Mouse (Mus musculus): ENCODE measurements around the gene Csrnp3. TPM values are rescaled to one million over a fixed set of nuclear protein-coding genes. Genes with fewer than 3 reads are reported as not detected.
A peak's percentile ranks its signal among the peaks of the same experiment; 100 is the strongest.

Gene Csrnp3
- polyA plus RNA-seq, 1 experiment from 2014 or later: 33.4 TPM

GRCm38 (mm10) chr2:66040611-66041010 lies 195.0 kb downstream of the Csrnp3 start:
- peaks cover 29% of the 10 kb centered on the region for H3K4me1 ChIP-seq (replicated peaks)
- no peak overlapping the region for H3K4me3 ChIP-seq
- H3K9me3 ChIP-seq: no peaks in the 10 kb centered on the region
- no peak overlapping the region for H3K4me2 ChIP-seq
- no peaks in the 10 kb centered on the region for H3K36me3 ChIP-seq
- H3K27me3 ChIP-seq: no peaks in the 10 kb centered on the region
- H3K9ac ChIP-seq: no peak overlapping the region
- ATAC-seq (ENCODE audit: low read depth): no peak
- no peak overlapping the region for H3K27ac ChIP-seq (replicated peaks)

- no peak for ATAC-seq (ENCODE audit: low read depth)
- H3K4me1 ChIP-seq (replicated peaks): peaks cover 29% of the 10 kb centered on the region
- H3K4me3 ChIP-seq: no peak overlapping the region
- peak overlapping the region; percentile 38 for H3K27ac ChIP-seq (replicated peaks)
- H3K27me3 ChIP-seq: no peaks in the 10 kb centered on the region
- WGBS: 75% methylated on average over 21 of the region's 21 CpGs
- H3K9ac ChIP-seq: no peak overlapping the region
- no peaks in the 10 kb centered on the region for H3K36me3 ChIP-seq
- H3K9me3 ChIP-seq: no peaks in the 10 kb centered on the region
- no peak overlapping the region for H3K4me2 ChIP-seq
Measured at GRCm38 (mm10) chr2:66041203-66041916, 195.8 kb downstream of the Csrnp3 start.

GRCm38 (mm10) chr2:66041917-66042419 lies 196.4 kb downstream of the Csrnp3 start:
- H3K4me3 ChIP-seq: no peak overlapping the region
- ATAC-seq (ENCODE audit: low read depth): peak; percentile 55
- no peak overlapping the region for H3K4me2 ChIP-seq
- peak overlapping the region; percentile 38; the same call in 1 of the 2 replicates for H3K27ac ChIP-seq (replicated peaks)
- H3K4me1 ChIP-seq (replicated peaks): peaks cover 29% of the 10 kb centered on the region
- no peaks in the 10 kb centered on the region for H3K36me3 ChIP-seq
- 56% methylated on average over 9 of the region's 9 CpGs for WGBS
- H3K9me3 ChIP-seq: no peaks in the 10 kb centered on the region
- no peak overlapping the region for H3K9ac ChIP-seq
- no peaks in the 10 kb centered on the region for H3K27me3 ChIP-seq

- peak overlapping the region; percentile 24; the same call in 1 of the 2 replicates for H3K4me2 ChIP-seq
- no peak overlapping the region for H3K4me3 ChIP-seq
- peak overlapping the region; percentile 80 for H3K27ac ChIP-seq (replicated peaks)
- ATAC-seq (ENCODE audit: low read depth): peak; percentile 90
- H3K27me3 ChIP-seq: no peaks in the 10 kb centered on the region
- 0 out of 2 replicates have a peak overlapping the region, but pooled peaks have one; percentile 31 for H3K9ac ChIP-seq
- peaks cover 29% of the 10 kb centered on the region for H3K4me1 ChIP-seq (replicated peaks)
- 27% methylated on average over 17 of the region's 17 CpGs for WGBS
- no peaks in the 10 kb centered on the region for H3K36me3 ChIP-seq
- no peaks in the 10 kb centered on the region for H3K9me3 ChIP-seq
Measured at GRCm38 (mm10) chr2:66043441-66044404, 198.2 kb downstream of the Csrnp3 start.

GRCm38 (mm10) chr2:66044405-66045089 lies 199.0 kb downstream of the Csrnp3 start:
- no peak overlapping the region for H3K4me3 ChIP-seq
- 0 out of 2 replicates have a peak, but pooled peaks have one; percentile 12 for ATAC-seq (ENCODE audit: low read depth)
- H3K9ac ChIP-seq: 0 out of 2 replicates have a peak overlapping the region, but pooled peaks have one; percentile 31
- H3K9me3 ChIP-seq: no peaks in the 10 kb centered on the region
- no peaks in the 10 kb centered on the region for H3K27me3 ChIP-seq
- H3K27ac ChIP-seq (replicated peaks): peak overlapping the region; percentile 80
- 78% methylated on average over 12 of the region's 12 CpGs for WGBS
- peaks cover 29% of the 10 kb centered on the region for H3K4me1 ChIP-seq (replicated peaks)
- no peaks in the 10 kb centered on the region for H3K36me3 ChIP-seq
- peak overlapping the region; percentile 24; the same call in 1 of the 2 replicates for H3K4me2 ChIP-seq

- H3K27me3 ChIP-seq: no peaks in the 10 kb centered on the region
- no peaks in the 10 kb centered on the region for H3K36me3 ChIP-seq
- H3K9me3 ChIP-seq: no peaks in the 10 kb centered on the region
- H3K9ac ChIP-seq: no peak overlapping the region
- no peak overlapping the region for H3K27ac ChIP-seq (replicated peaks)
- no peak for ATAC-seq (ENCODE audit: low read depth)
- H3K4me2 ChIP-seq: no peak overlapping the region
- no peak overlapping the region for H3K4me3 ChIP-seq
- H3K4me1 ChIP-seq (replicated peaks): no peaks in the 10 kb centered on the region
- WGBS: 92% methylated on average over 10 of the region's 10 CpGs
Measured at GRCm38 (mm10) chr2:66063291-66063690, 217.7 kb downstream of the Csrnp3 start.

GRCm38 (mm10) chr2:66069454-66069853 lies 223.9 kb downstream of the Csrnp3 start:
- ATAC-seq (ENCODE audit: low read depth): no peak
- H3K9me3 ChIP-seq: no peaks in the 10 kb centered on the region
- no peak overlapping the region for H3K4me2 ChIP-seq
- H3K4me1 ChIP-seq (replicated peaks): no peaks in the 10 kb centered on the region; the same call in 1 of the 2 replicates
- H3K4me3 ChIP-seq: no peak overlapping the region
- no peaks in the 10 kb centered on the region for H3K27me3 ChIP-seq
- H3K27ac ChIP-seq (replicated peaks): no peak overlapping the region
- H3K36me3 ChIP-seq: no peaks in the 10 kb centered on the region
- no peak overlapping the region for H3K9ac ChIP-seq
- 46% methylated on average over 6 of the region's 6 CpGs for WGBS

GRCm38 (mm10) chr2:66080731-66081130 lies 235.2 kb downstream of the Csrnp3 start:
- H3K36me3 ChIP-seq: no peaks in the 10 kb centered on the region
- H3K4me3 ChIP-seq: no peak overlapping the region
- no peak for ATAC-seq (ENCODE audit: low read depth)
- H3K27me3 ChIP-seq: no peaks in the 10 kb centered on the region
- 98% methylated on average over 2 of the region's 2 CpGs for WGBS
- no peak overlapping the region for H3K9ac ChIP-seq
- H3K4me2 ChIP-seq: no peak overlapping the region
- H3K27ac ChIP-seq (replicated peaks): no peak overlapping the region
- no peaks in the 10 kb centered on the region for H3K9me3 ChIP-seq
- no peaks in the 10 kb centered on the region for H3K4me1 ChIP-seq (replicated peaks)

Other genes with a start within 250 kb of the Csrnp3 start
- gene Scn2a, start 225.0 kb upstream of the Csrnp3 start, polyA plus RNA-seq (2015; fragmentation: Nextera tagmentation; extraction: Ambion mirVana): 30.5 and 33.5 TPM in 2 replicates

Data from neural tube, embryonic 13.5 days (tissue).